Mouse (Mus musculus) heart, embryonic 13.5 days (tissue): ENCODE results near the gene Emb. TPM values are rescaled to one million over a fixed set of nuclear protein-coding genes. Genes with fewer than 3 reads are reported as not detected.
A peak's percentile ranks its signal among the peaks of the same experiment; 100 is the strongest.

Experiments used
- ATAC-seq: fragments of 200-750 bp; cut with Nextera tagmentation; 2 replicates; pipeline ENCODE4 v1.8.0; 2017; ENCODE audit warnings: moderate TSS enrichment; ENCODE audit not compliant: insufficient number of reproducible peaks, low FRiP score, low TSS enrichment; ENCODE audit errors: extremely low read depth
- H3K27ac ChIP-seq: fragments of 300-500 bp; sonication (generic); replicated peaks from 2 replicates; pipeline ENCODE4 v1.5.1; 2015; ENCODE audit warnings: moderate library complexity, mild to moderate bottlenecking, inconsistent platforms
- H3K27me3 ChIP-seq: fragments of 300-500 bp; sonication (generic); replicated peaks from 2 replicates; pipeline ENCODE4 v1.6.1; 2015; ENCODE audit warnings: mild to moderate bottlenecking, inconsistent platforms
- H3K36me3 ChIP-seq: fragments of 300-500 bp; sonication (generic); 2 replicates; pipeline ENCODE4 v1.6.1; 2015; ENCODE audit warnings: mild to moderate bottlenecking, inconsistent platforms
- H3K4me1 ChIP-seq: fragments of 300-500 bp; sonication (generic); 2 replicates; pipeline ENCODE4 v1.6.1; 2015; ENCODE audit warnings: inconsistent platforms
- H3K4me2 ChIP-seq: fragments of 300-500 bp; sonication (generic); 2 replicates; pipeline ENCODE4 v1.6.1; 2015; ENCODE audit warnings: inconsistent platforms, mild to moderate bottlenecking, moderate library complexity
- H3K4me3 ChIP-seq: fragments of 300-500 bp; sonication (generic); 2 replicates; pipeline ENCODE4 v1.5.1; 2015; ENCODE audit warnings: moderate library complexity, mild to moderate bottlenecking, inconsistent platforms
- H3K9ac ChIP-seq: fragments of 300-500 bp; sonication (generic); 2 replicates; pipeline ENCODE4 v1.6.1; 2015; ENCODE audit warnings: inconsistent platforms, mild to moderate bottlenecking, moderate library complexity
- H3K9me3 ChIP-seq: fragments of 300-500 bp; sonication (generic); 2 replicates; pipeline ENCODE4 v1.6.1; 2016; ENCODE audit warnings: inconsistent platforms
- WGBS: fragments of 180-500 bp; shearing (Covaris S2); methylation state at CpG from one replicate; pipeline ENCODE4 v1.1.7; 2015; ENCODE audit warnings: mixed read lengths; 5-methylcytosine and 5-hydroxymethylcytosine counted together
- polyA plus RNA-seq: library from polyadenylated mRNA; unstranded; fragments of >200 nt; fragmentation: Nextera tagmentation; extraction: Ambion mirVana; gene quantifications from 2 replicates; pipeline ENCODE4 v1.2.1, GENCODE M21; 2015

Gene Emb
- polyA plus RNA-seq, 1 experiment from 2014 or later = 8.2 TPM

DNA sequence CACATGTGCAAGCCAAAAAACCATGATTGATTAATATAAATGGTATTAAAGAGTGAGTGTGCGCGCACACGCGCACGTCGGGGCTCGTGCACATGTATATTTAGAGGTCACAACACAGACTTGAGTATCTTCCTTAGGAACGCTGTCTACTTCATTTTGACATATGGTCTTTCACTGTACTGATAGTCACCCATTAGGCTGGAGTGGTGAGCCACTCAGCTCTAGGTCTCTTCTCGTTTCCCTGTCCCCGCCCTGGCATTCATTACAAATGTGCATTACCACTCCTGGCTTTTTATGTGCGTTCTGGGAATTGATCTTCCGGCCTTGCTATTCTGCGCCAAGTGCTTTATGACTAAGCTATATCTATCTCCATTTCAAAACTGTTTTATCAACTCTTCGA, 59.6 kb downstream of the Emb start:
- Histone ChIP-seq H3K9ac (no peak overlapping the region), H3K4me3 (no peak overlapping the region), H3K9me3 (no peaks in the 10 kb centered on the region), H3K4me2 (no peak overlapping the region), H3K27ac (no peak overlapping the region), H3K36me3 (no peaks in the 10 kb centered on the region), H3K27me3 (no peaks in the 10 kb centered on the region), H3K4me1 (no peaks in the 10 kb centered on the region)
- WGBS = 90% methylated on average over 14 of the region's 14 CpGs
- no peak for ATAC-seq

DNA sequence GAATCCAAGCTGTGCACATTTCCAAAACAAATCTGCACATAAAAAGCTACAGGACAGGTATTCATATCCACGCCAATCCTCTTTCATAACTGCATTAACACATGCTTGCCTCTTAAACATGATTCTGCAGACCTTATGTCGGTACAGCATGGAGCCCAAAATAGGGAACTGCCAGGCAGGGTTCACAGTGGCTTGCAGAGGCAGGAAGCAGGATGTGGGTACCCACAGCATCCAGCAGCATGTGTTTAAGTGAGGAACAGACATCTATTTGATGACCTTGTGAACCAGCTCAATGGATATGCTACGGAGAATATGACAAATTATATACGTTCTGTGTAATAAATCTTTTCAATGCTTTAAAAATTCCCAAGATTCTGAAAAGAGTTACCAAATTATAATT, 75.7 kb downstream of the Emb start:
- Histone ChIP-seq H3K4me3 (no peak overlapping the region), H3K9me3 (no peaks in the 10 kb centered on the region), H3K27me3 (no peaks in the 10 kb centered on the region), H3K36me3 (no peaks in the 10 kb centered on the region), H3K4me1 (no peaks in the 10 kb centered on the region), H3K27ac (no peak overlapping the region), H3K9ac (no peak overlapping the region), H3K4me2 (no peak overlapping the region)
- 74% methylated on average over 4 of the region's 4 CpGs for WGBS
- ATAC-seq = no peak

- WGBS = 88% methylated on average over 2 of the region's 2 CpGs
- Histone ChIP-seq H3K9me3 (no peaks in the 10 kb centered on the region), H3K4me3 (no peak overlapping the region), H3K4me1 (no peaks in the 10 kb centered on the region), H3K27me3 (no peaks in the 10 kb centered on the region), H3K36me3 (no peaks in the 10 kb centered on the region), H3K27ac (no peak overlapping the region), H3K4me2 (no peak overlapping the region), H3K9ac (no peak overlapping the region)
- no peak for ATAC-seq
Observed at GRCm38 (mm10) chr13:117286939-117287338, 78.6 kb downstream of the Emb start.

- H3K27me3 ChIP-seq = no peaks in the 10 kb centered on the region
- H3K36me3 ChIP-seq = no peaks in the 10 kb centered on the region
- H3K9me3 ChIP-seq = no peaks in the 10 kb centered on the region
- H3K4me3 ChIP-seq = no peak overlapping the region
- no peak overlapping the region for H3K27ac ChIP-seq
- no peaks in the 10 kb centered on the region for H3K4me1 ChIP-seq
- no peak overlapping the region for H3K4me2 ChIP-seq
- 81% methylated on average over 6 of the region's 6 CpGs for WGBS
- ATAC-seq = no peak
- H3K9ac ChIP-seq = no peak overlapping the region
Observed at GRCm38 (mm10) chr13:117287400-117287799, 79.1 kb downstream of the Emb start.

DNA sequence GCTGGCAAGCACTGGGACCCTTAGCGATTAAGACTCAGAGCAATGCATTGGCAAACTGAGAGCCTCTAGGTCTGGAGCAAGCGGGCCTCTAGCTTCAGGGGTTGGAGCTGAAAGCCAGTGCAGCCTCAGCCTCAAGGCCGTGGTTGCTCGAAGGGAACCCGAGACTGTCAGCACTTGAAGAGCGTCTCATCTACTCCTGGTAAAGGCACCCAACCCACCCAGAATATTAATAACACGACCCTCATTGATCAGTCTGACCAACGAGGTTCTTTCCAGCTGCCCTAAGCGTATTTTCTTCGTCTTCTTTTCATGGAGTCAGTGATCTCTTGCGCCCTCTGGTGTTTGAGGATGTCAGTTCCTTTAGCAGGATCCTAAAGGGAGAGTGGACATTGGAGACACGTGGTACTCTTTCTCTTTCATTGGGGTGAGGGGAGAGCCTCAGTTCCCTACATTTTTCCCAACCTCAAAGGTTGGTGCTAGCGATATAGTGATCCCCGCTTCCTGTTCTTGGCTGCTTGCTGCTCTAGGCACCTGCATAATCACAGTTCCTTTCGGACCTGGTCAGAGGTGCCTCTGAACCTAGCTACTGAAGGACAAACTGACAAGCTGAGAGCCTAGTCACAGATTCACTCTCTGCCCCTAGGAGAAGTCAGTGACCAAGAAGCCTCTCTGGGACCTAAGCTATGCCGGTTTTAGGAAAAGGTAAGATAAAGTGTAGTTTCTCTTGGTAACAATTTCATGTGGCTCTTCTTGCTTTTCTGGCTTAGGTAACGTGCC, 81.3 kb downstream of the Emb start:
- no peak for ATAC-seq
- Histone ChIP-seq H3K9ac (0 out of 2 replicates have a peak overlapping the region, but pooled peaks have one; percentile 57), H3K27ac (no peak overlapping the region), H3K4me3 (peak overlapping the region; percentile 35), H3K9me3 (no peaks in the 10 kb centered on the region; the same call in 1 of the 2 replicates), H3K4me1 (no peaks in the 10 kb centered on the region), H3K4me2 (peak overlapping the region; percentile 57), H3K36me3 (no peaks in the 10 kb centered on the region), H3K27me3 (no peaks in the 10 kb centered on the region)
- 24% methylated on average over 17 of the region's 17 CpGs for WGBS

DNA sequence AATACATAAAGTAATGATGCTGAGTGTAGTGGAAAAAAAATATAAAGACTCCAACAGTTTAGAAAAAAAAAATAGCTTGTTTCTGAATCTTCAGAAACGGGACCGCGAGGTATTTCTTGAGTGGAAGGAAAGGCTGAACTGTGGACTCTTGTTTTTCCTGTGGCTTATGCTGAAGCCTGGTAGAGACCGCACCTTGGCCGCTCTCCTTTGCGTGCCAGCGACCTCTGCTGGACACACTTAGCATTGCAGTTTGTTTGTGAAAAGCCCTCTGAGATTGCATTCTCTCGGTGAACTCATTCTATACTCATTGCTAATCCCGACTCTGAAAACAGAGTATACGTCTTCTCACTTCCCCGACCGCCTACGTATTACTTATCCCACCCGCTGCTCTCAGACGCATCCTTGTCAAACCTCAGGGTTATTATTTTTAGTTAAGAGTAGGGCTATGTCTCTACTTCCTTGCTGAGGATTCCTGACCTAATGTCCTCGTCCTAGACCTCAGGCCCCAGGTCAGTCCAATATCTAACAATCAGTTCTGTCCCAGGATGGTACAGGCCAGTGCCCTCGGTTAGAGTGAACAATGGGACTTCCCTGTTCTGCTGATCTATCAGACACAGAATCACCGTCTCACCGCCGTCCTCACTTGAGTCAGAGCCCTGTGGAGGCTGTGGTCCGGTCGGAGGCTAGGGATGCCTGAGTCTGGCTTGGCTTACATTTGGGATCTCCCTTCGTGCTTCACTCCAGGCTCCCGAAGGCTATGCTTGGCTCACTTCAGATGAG, 103.3 kb downstream of the Emb start:
- 24% methylated on average over 24 of the region's 24 CpGs for WGBS
- Histone ChIP-seq H3K9ac (peak overlapping the region; percentile 52; the same call in 1 of the 2 replicates), H3K4me2 (peak overlapping the region; percentile 64), H3K27me3 (no peaks in the 10 kb centered on the region), H3K27ac (no peak overlapping the region), H3K36me3 (no peaks in the 10 kb centered on the region), H3K4me1 (no peaks in the 10 kb centered on the region), H3K4me3 (peak overlapping the region; percentile 20; the same call in 1 of the 2 replicates), H3K9me3 (no peaks in the 10 kb centered on the region)
- no peak for ATAC-seq

Other genes with a start within 250 kb of the Emb start
- 12.1 and 13.5 TPM in 2 replicates for gene Parp8, start 183.0 kb upstream of the Emb start, polyA plus RNA-seq
- gene Gm17509, start 12.5 kb downstream of the Emb start, polyA plus RNA-seq = 0.07 and 0.10 TPM in 2 replicates